Mouse (Mus musculus): ENCODE data around the gene Rerg. TPM values are rescaled to one million over a fixed set of nuclear protein-coding genes. Genes with fewer than 3 reads are reported as not detected.
A peak's percentile ranks its signal among the peaks of the same experiment; 100 is the strongest.
"Not testable (repeated sequence)": the region's sequence is repeated elsewhere in the genome, so short reads cannot be mapped to it uniquely, and the experiment has no call there.

The Rerg gene
- total RNA-seq, 2 experiments from 2014 or later: 1.4 to 1.7 TPM

DNA sequence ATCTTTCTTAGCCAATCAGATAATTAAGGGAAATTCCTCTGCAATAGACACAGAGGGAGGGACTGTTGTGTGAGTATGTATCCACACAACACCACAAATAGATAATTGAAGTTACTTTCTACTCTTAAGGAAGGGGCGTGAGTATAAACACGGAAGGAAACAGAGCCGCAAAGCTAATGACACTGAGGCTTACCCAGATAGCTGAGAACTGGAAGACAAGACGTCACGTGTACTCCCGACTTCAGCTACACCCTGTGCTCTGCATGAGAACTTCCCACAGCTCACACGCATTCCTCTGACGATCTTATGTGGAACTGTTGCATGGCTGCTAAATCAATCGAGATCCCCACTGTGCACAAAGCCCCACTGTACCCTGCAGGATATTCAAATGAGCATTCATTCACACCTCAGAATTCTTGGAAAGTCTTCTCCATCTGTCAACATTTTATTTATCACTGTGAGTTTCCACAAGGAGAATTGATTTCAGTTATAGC lies 125.2 kb downstream of the Rerg start:
- Histone ChIP-seq H3K27ac (no peak overlapping the region), H3K4me3 (no peak overlapping the region)
- DNase-seq: no peak
- intact Hi-C loops (cut with DNase I): no loop called here
- no peak for TF ChIP-seq CTCF (IDR thresholded peaks at IDR 0.05)

DNA sequence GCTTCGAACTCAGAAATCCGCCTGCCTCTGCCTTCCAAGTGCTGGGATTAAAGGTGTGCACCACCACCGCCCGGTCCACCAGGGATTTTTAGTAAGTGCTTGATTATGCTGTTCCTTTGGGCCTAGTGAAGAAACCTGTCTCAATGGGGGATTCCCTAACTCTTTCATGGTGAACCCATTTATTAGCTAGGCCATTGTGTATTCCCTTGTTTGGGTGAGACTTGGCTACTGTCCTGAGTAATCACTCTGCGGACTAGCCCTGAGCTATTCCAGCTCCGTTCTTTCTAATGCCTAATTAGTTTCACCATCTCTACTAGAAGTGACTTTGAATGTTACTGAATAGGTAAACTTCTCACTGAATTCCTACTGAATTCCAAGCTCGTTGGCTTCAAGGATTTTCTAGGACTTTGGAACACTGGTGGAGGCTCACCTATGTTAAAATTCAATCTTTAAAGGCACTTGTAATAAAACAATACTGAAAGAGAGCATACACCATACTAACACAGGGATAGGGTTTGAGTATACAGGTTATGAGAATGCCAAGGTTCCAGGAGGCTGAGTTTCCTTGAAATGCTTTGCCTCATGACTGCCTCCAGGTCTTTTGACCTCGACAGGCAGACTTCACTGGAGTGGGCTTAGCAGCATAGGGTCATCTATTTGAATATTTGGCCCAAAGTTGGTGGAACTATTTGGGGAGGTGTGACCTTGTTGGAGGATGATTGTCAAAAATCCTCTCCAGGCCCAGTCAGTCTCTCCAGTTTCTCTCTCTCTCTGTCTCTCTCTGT lies 134.5 kb downstream of the Rerg start:
- H3K27ac ChIP-seq; H3K4me3 ChIP-seq; DNase-seq; intact Hi-C loops (cut with DNase I): not testable (repeated sequence)

DNA sequence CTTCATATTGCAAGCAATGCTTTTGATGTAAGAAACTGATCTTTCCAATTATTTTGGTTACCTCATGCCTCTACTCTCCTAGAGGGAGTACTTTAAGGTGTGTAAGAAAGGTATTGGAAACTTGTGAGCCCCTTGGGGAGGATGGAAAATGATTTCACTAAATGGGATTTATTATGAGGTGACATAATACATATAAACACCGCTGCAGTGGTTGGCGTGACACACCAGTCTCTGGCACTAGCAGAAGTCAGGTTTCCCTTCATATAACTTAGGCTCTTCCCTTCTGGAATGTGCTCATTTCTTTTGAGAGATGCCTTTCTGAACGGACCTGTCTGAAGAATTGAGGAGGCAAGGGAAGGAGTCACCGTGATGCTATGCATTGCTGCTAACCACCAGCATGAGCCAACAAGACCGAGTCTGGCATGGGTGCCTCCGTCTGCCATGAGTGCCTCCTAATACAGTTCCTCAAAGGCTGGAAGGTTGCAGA lies 139.6 kb downstream of the Rerg start:
- no peak for TF ChIP-seq CTCF (IDR thresholded peaks at IDR 0.05)
- H3K27ac ChIP-seq: no peak overlapping the region
- H3K4me3 ChIP-seq: no peak overlapping the region
- DNase-seq: no peak
- intact Hi-C loops (cut with DNase I): no loop called here

DNA sequence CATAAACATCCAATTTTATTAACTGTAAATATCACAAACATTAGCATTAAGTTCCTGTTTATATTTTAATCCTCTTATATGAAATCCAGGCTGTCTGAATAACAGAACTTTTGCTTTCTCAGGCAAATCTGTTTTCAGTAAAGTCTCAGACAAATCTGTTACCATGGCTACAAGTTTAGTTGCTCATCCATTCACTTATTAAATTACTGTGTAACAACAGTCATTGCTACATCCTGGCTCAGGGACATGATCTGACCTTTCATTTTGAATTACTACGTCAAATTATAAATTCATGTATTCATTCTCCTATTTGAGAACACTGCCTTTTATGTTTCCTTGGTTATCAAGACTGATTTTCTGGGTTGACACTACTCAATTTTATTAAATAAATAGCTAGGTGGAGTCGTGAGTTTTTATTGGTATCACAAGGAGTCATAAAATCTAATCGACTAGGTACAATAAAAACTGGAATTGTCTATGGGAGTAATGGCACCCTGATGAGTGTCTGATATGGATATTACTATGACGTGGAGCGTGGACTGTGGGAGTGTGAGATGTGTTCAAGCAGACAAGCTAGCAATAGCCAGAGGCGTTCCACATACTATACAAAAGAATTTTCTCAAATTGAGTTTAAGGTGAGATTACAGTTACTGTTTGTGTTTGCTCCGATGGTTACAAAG lies 140.2 kb downstream of the Rerg start:
- intact Hi-C loops (cut with DNase I): no loop called here
- H3K27ac ChIP-seq: no peak overlapping the region
- no peak for DNase-seq
- TF ChIP-seq CTCF (IDR thresholded peaks at IDR 0.05): no peak
- H3K4me3 ChIP-seq: no peak overlapping the region

DNA sequence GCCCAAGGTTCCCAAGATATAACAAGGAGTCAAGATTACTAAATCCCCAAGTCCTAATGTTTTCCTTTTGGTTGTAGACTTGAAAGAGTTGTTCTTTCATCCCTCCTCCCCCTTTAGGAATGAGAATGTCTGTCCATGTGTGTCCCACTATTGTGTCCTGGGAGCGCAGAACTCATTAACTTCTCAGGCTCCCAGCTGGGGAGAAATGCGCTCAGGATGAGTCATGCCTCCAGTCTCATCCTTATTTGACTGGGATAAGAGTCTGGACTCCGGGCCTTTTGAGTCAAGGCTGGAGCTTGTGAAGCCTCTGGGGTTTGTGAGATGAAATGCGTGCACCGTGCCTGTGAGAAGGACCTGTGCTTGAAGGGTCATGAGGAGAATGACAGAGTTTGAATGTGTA lies 144.8 kb downstream of the Rerg start:
- no peak overlapping the region for H3K4me3 ChIP-seq
- TF ChIP-seq CTCF (IDR thresholded peaks at IDR 0.05): no peak
- no peak overlapping the region for H3K27ac ChIP-seq
- DNase-seq: no peak
- intact Hi-C loops (cut with DNase I): no loop called here

DNA sequence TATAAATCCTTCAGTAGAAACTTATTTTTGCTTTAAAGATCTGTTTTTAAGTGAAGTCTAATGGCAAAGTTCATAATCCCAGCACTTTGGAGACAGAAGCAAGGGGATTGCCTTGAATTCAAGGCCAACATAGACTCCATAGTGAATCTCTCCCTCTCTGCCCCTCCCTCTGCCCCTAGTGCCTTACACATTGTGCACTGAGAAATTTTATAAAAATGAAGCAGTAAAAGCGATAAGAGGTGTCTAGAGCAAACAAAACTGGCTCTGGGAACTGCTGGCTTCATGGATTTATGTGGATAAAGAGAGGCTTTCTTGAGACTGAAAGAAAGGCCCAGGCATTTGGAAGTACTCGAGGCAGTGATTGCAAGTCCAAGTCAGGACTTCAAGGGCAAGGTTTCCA lies 145.8 kb downstream of the Rerg start:
- no peak overlapping the region for H3K4me3 ChIP-seq
- intact Hi-C loops (cut with DNase I): no loop called here
- DNase-seq: no peak
- H3K27ac ChIP-seq: no peak overlapping the region
- no peak for TF ChIP-seq CTCF (IDR thresholded peaks at IDR 0.05)

DNA sequence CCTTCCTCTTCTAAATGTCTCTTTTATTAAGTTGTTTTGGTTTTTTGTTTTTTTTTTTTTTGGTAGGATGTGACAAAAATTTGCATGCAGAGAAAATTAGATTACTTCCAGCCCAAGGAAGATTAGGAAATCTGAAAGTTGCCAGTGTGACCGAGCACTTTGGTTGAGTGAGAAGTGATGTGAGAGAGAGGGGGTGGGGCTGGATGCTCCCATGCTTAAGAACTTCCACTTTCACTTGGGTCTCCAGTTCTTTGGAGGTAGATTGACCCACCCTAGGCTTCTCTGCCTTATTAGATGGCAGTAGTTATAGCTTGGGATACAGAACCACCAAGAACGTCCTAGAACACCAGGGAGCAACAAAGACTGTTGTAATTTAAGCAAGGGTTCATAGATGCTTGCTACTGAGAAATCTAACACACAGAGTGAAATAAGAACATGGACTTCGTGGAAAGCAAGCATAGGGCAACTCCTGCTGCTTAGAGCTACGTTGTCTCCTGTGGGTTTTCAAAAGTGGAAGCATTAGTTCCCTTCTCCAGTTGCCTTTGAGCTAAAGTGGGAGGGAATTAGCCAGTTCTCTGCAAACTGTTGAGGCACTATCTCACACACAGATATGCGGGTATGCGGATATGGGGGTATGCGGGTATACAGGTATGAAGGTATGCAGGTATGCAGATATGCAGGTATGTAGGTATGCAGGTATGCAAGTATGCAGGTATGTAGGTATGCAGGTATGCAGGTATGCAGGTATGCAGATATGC lies 152.9 kb downstream of the Rerg start:
- TF ChIP-seq CTCF (IDR thresholded peaks at IDR 0.05): no peak
- Histone ChIP-seq H3K4me3 (no peak overlapping the region), H3K27ac (no peak overlapping the region)
- DNase-seq: no peak
- intact Hi-C loops (cut with DNase I): no loop called here

DNA sequence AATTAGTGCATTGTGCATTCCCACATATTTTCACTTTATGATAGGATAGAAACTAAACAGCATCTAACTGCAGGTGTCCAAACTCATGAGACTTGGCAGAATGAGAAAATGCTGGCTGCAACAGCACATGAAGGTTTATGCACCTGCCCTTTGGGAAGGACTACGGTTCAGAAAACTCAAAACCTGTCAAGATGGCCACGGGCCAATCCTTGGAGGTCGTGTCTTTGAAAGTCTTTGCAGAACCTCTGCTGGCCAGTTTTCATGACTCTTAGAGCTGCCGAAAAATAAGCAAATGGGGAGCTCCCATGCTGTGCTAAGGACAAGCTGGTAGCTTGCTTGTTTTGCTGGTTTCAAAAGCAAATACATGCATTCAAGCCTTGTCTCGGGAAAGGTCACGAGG lies 156.0 kb downstream of the Rerg start:
- H3K27ac ChIP-seq: no peak overlapping the region
- peak overlapping the region; percentile 33 for H3K4me3 ChIP-seq
- intact Hi-C loops (cut with DNase I): no loop called here
- TF ChIP-seq CTCF (IDR thresholded peaks at IDR 0.05): no peak
- DNase-seq: no peak

DNA sequence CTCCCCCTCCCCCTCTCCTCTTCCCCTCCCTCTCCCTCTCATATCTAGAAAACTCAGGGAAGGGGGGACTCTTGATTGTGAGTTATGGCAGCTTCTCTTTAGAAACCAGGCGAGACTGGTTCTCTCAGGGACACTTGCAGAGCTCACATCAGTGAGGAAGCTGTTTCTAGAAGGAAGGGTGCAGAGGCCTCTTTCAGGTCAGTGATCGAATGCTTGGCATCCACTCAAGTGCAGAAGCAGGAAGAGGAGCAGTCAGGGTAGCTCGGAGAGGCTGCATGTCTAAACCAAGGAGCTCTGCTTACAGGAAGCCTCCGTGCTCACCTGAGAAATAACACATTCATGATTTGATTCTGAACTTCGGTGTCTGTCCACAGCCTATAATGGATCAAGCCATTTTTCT lies 159.1 kb downstream of the Rerg start:
- H3K27ac ChIP-seq: no peak overlapping the region
- intact Hi-C loops (cut with DNase I): no loop called here
- no peak for DNase-seq
- no peak for TF ChIP-seq CTCF (IDR thresholded peaks at IDR 0.05)
- no peak overlapping the region for H3K4me3 ChIP-seq

Other genes with a start within 250 kb of the Rerg start
- under 1 TPM in 1 of 2 experiments, not detected in 1; 0.20 TPM for gene Erp27, start 248.3 kb downstream of the Rerg start, total RNA-seq (2021)
- gene Pde6h, start 246.7 kb downstream of the Rerg start, total RNA-seq (2021): not detected
- gene Arhgdib, start 228.6 kb downstream of the Rerg start, total RNA-seq (2021): 10 to 100 TPM in 1 of 2 experiments, 1 to 10 TPM in 1; 4.9 to 10.2 TPM
- gene Ptpro, start 81.8 kb upstream of the Rerg start, total RNA-seq (2021): under 1 TPM; 0.26 to 0.73 TPM